Mouse (Mus musculus): Measurements from ENCODE around the gene Vmn2r63.
"Not testable (repeated sequence)": the region's sequence is repeated elsewhere in the genome, so short reads cannot be mapped to it uniquely, and the experiment has no call there.

Vmn2r63 gene

DNA sequence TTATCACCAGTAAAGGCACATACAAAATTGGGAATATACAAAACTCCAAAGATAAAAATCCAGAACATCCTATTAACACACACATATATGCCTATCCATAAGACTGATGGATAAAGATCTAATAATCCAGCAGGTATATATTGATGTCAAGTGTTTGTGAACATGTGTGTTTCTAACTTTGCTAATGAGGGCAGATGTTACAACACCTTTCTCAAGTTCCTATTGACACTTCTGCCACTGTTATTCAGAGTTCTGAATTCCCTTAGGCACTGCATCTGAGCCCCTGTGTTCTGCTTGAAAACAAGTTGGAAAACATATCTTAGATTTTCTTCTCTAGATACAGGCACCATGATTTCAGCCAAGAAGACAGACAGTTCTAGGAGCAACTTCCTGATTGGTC is at the start of gene Vmn2r63:
Gene Vmn2r63, minus strand, starts transcription at position 101 of the 400 bp plus-strand sequence.
- DNase-seq: not testable (repeated sequence)

DNA sequence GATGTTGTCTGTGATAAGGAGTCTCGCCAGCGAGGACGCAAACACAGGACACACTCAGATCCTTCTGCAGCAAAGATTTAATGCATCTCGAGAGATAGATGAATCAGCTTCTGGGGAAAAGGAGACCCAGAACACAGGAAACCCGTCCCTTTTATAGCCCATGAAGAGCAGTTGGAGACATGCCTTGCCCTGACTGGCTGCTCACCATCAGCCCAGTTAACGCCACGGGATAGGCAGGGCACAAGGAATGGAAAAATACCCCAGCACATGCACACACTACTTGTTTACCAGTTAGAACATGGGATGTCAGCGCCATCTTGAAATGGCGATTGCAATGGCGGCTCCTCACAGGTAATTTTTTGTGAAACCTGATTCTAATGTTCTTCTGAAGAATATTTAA is 47.1 kb upstream of the Vmn2r63 start:
- no peak for DNase-seq

GRCm38 (mm10) chr7:42980098-42980497 is 46.5 kb upstream of the Vmn2r63 start:
- no peak for DNase-seq

- no peak for DNase-seq
Observed at GRCm38 (mm10) chr7:42965246-42965645, 31.6 kb upstream of the Vmn2r63 start.

GRCm38 (mm10) chr7:42898067-42898466 is 35.6 kb downstream of the Vmn2r63 start:
- DNase-seq: not testable (repeated sequence)

- no peak for DNase-seq
Observed at GRCm38 (mm10) chr7:42878090-42878489, 55.5 kb downstream of the Vmn2r63 start.

- DNase-seq: not testable (repeated sequence)
Observed at GRCm38 (mm10) chr7:42866801-42867458, 66.7 kb downstream of the Vmn2r63 start, which contains the start of gene Gm2381. Gene Gm2381, minus strand, starts transcription at chr7:42867234.

Data from right cerebral cortex, postnatal 4 days (tissue).